8 mouse cellular contexts compared by ENCODE assay signal in the genomic region with DNA sequence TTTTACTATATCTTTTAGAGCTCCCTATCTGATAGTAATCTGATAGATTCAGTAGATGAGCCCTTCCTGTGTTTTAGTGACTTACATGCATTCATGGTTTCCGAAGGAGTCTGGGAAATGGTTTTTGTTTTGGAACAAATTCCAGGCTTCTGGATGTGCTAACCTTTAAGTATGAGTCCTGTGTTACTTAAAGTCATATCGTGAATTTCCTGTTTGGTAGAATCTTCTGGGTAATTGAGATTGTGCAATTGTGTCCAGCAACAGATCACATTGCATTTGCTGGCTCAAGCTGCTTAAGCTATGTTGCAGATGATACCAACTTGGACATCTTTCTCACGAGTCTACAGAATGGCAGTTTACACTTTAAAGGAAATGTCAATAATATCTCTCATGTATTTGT. TPM values are rescaled to one million over a fixed set of nuclear protein-coding genes. Genes with fewer than 3 reads are reported as not detected.
A peak's percentile ranks its signal among the peaks of the same experiment; 100 is the strongest.
DNase-seq lines count a peak whose midpoint lies in the region; ATAC-seq and TF ChIP-seq lines count a peak whose summit lies in the region.

No protein-coding gene starts in this region.

- H3K9ac ChIP-seq in liver, adult 2 months (ENCODE audit: low read depth, low read length): no peak overlapping the region
- peak overlapping the region; percentile 93 for H3K9ac ChIP-seq in embryonic facial prominence, embryonic 14.5 days (ENCODE audit: low read depth, low read length)
- H3K9ac ChIP-seq in neural tube, embryonic 14.5 days (replicated peaks; ENCODE audit: low read depth, low read length): peak overlapping the region; percentile 21; the same call in 1 of the 2 replicates

- H3K79me2 ChIP-seq in liver, adult 2 months (ENCODE audit: control insufficient read depth, insufficient read depth, low read length): peaks cover 23% of the 10 kb centered on the region

- no peak overlapping the region for H3K27ac ChIP-seq in liver, adult 2 months (replicated peaks; ENCODE audit: insufficient read depth, low read depth, low read length)
- H3K27ac ChIP-seq in embryonic facial prominence, embryonic 14.5 days (replicated peaks; ENCODE audit: low read depth, low read length): 0 out of 2 replicates have a peak overlapping the region, but pooled peaks have one; percentile 94
- H3K27ac ChIP-seq in limb, embryonic 10.5 days: peak overlapping the region; percentile 95; the same call in 1 of the 2 replicates
- H3K27ac ChIP-seq in neural tube, embryonic 14.5 days (ENCODE audit: low read depth, low read length): no peak overlapping the region

- TF ChIP-seq POLR2A in liver, adult 2 months (IDR thresholded peaks at IDR 0.05; ENCODE audit: extremely low read depth, insufficient read depth, low read length): no peak

- H3K4me2 ChIP-seq in embryonic facial prominence, embryonic 14.5 days (ENCODE audit: low read depth, low read length): peak overlapping the region; percentile 75
- H3K4me2 ChIP-seq in neural tube, embryonic 14.5 days (ENCODE audit: low read depth, low read length): peak overlapping the region; percentile 71

- no peaks in the 10 kb centered on the region for H3K36me3 ChIP-seq in liver, adult 2 months (ENCODE audit: control insufficient read depth, insufficient read depth, low read length)
- no peaks in the 10 kb centered on the region for H3K36me3 ChIP-seq in embryonic facial prominence, embryonic 14.5 days (ENCODE audit: control insufficient read depth, insufficient read depth, low read length)
- peaks cover 6% of the 10 kb centered on the region; the same call in 1 of the 2 replicates for H3K36me3 ChIP-seq in limb, embryonic 10.5 days
- H3K36me3 ChIP-seq in neural tube, embryonic 14.5 days (ENCODE audit: control insufficient read depth, insufficient read depth, low read length): no peaks in the 10 kb centered on the region

- ATAC-seq in embryonic facial prominence, embryonic 14.5 days (ENCODE audit: low read depth): no peak
- ATAC-seq in neural tube, embryonic 14.5 days (ENCODE audit: low read depth): no peak
- ATAC-seq in activated CD4-positive, CD25-positive, alpha-beta regulatory T cell, adult 4 months: no peak
- ATAC-seq in megakaryocyte-erythroid progenitor cell, adult 5-6 weeks (replicated peaks; ENCODE audit: low FRiP score, low TSS enrichment, poor library complexity, severe bottlenecking): no peak

- H3K9me3 ChIP-seq in embryonic facial prominence, embryonic 14.5 days (ENCODE audit: control insufficient read depth, low read length): no peaks in the 10 kb centered on the region
- no peaks in the 10 kb centered on the region for H3K9me3 ChIP-seq in limb, embryonic 10.5 days (replicated peaks)
- no peaks in the 10 kb centered on the region for H3K9me3 ChIP-seq in neural tube, embryonic 14.5 days (ENCODE audit: control insufficient read depth, low read length)

- DNase-seq in liver, adult 2 months (ENCODE audit: extremely low read depth, low read depth, low spot score): peak; percentile 88
- no peak for DNase-seq in liver
- no peak for DNase-seq in embryonic facial prominence, embryonic 14.5 days (ENCODE audit: low spot score)
- DNase-seq in limb, embryonic 10.5 days (ENCODE audit: low spot score): no peak
- no peak for DNase-seq in layer of hippocampus, postnatal 10 days (ENCODE audit: low spot score in 2 of 2)

- peaks cover 39% of the 10 kb centered on the region for H3K4me1 ChIP-seq in liver, adult 2 months (ENCODE audit: control insufficient read depth, insufficient read depth, low read length)
- H3K4me1 ChIP-seq in embryonic facial prominence, embryonic 14.5 days (ENCODE audit: control insufficient read depth, insufficient read depth, low read length): peaks cover 31% of the 10 kb centered on the region
- peaks cover 68% of the 10 kb centered on the region for H3K4me1 ChIP-seq in limb, embryonic 10.5 days
- H3K4me1 ChIP-seq in neural tube, embryonic 14.5 days (ENCODE audit: control insufficient read depth, insufficient read depth, low read length): peaks cover 26% of the 10 kb centered on the region

- peak overlapping the region; percentile 97; the same call in 1 of the 2 replicates for H3K4me3 ChIP-seq in liver, adult 2 months (ENCODE audit: insufficient read depth, low read depth, low read length)
- peak overlapping the region; percentile 99 for H3K4me3 ChIP-seq in embryonic facial prominence, embryonic 14.5 days (ENCODE audit: low read depth, low read length)
- peak overlapping the region; percentile 93 for H3K4me3 ChIP-seq in limb, embryonic 10.5 days
- H3K4me3 ChIP-seq in neural tube, embryonic 14.5 days (ENCODE audit: low read depth, low read length): peak overlapping the region; percentile 98

- under 1% methylated on average over 3 of the region's 3 CpGs for WGBS in liver, adult 2 months
- 22% methylated on average over 3 of the region's 3 CpGs for WGBS in embryonic facial prominence, embryonic 14.5 days
- WGBS in limb, embryonic 10.5 days: 75% methylated on average over 3 of the region's 3 CpGs
- 49% methylated on average over 3 of the region's 3 CpGs for WGBS in neural tube, embryonic 14.5 days

- no peak for TF ChIP-seq CTCF in liver, adult 2 months (IDR thresholded peaks at IDR 0.05; ENCODE audit: low read depth, low read length)

- H3K27me3 ChIP-seq in liver, adult 2 months (ENCODE audit: control insufficient read depth, insufficient read depth, low read length): no peaks in the 10 kb centered on the region
- peaks cover 10% of the 10 kb centered on the region; the same call in 1 of the 2 replicates for H3K27me3 ChIP-seq in embryonic facial prominence, embryonic 14.5 days (replicated peaks; ENCODE audit: control insufficient read depth, insufficient read depth, low read length)
- H3K27me3 ChIP-seq in limb, embryonic 10.5 days (ENCODE audit: low read depth, poor library complexity, severe bottlenecking): peaks cover 16% of the 10 kb centered on the region
- no peaks in the 10 kb centered on the region for H3K27me3 ChIP-seq in neural tube, embryonic 14.5 days (ENCODE audit: control insufficient read depth, insufficient read depth, low read length)

RNA-seq across cellular contexts. Expression of a gene that starts 2.0 kb away (rescaled TPM):
- total RNA-seq in liver, adult 2 months (2014; rRNA removed): 37.7 and 50.8 TPM in 2 replicates
- polyA plus RNA-seq in liver, adult 2 months (2012; rRNA removed): 51.6 and 55.3 TPM in 2 replicates
- polyA plus RNA-seq in embryonic facial prominence, embryonic 14.5 days (2014; fragmentation: Nextera tagmentation; extraction: Ambion mirVana): 51.8 and 52.8 TPM in 2 replicates
- 47.5 and 50.7 TPM in 2 replicates for polyA plus RNA-seq in limb, embryonic 10.5 days (2016; fragmentation: Nextera tagmentation; extraction: Ambion mirVana)
- 30.0 and 35.6 TPM in 2 replicates for polyA plus RNA-seq in neural tube, embryonic 14.5 days (2014; fragmentation: Nextera tagmentation; extraction: Ambion mirVana)
- 10 to 100 TPM; 55.4 to 60.4 TPM for total RNA-seq in layer of hippocampus, postnatal 10 days (2021)
- 10 to 100 TPM; 17.5 to 22.4 TPM for polyA plus RNA-seq in activated CD4-positive, CD25-positive, alpha-beta regulatory T cell, adult 4 months (2017; shearing (Covaris generic))
- total RNA-seq in megakaryocyte-erythroid progenitor cell, adult 5-6 weeks (2014; fragmentation: Nextera tagmentation): 93.9 and 100 TPM in 2 replicates
- total RNA-seq in megakaryocyte-erythroid progenitor cell, adult 5-6 weeks (2017): 54.0 and 87.6 TPM in 2 replicates

RNA-seq across cellular contexts. Expression of a gene that starts 3.1 kb away (rescaled TPM):
- total RNA-seq in liver, adult 2 months (2014; rRNA removed): not detected in 2 replicates
- polyA plus RNA-seq in liver, adult 2 months (2012; rRNA removed): 0.04 and 0.11 TPM in 2 replicates
- polyA plus RNA-seq in embryonic facial prominence, embryonic 14.5 days (2014; fragmentation: Nextera tagmentation; extraction: Ambion mirVana): 0.58 and 0.90 TPM in 2 replicates
- polyA plus RNA-seq in limb, embryonic 10.5 days (2016; fragmentation: Nextera tagmentation; extraction: Ambion mirVana): 0.49 TPM in 1 of 2 replicates, not detected in the other
- polyA plus RNA-seq in neural tube, embryonic 14.5 days (2014; fragmentation: Nextera tagmentation; extraction: Ambion mirVana): 1.9 and 3.0 TPM in 2 replicates
- 1 to 10 TPM; 7.4 to 9.0 TPM for total RNA-seq in layer of hippocampus, postnatal 10 days (2021)
- polyA plus RNA-seq in activated CD4-positive, CD25-positive, alpha-beta regulatory T cell, adult 4 months (2017; shearing (Covaris generic)): not detected
- total RNA-seq in megakaryocyte-erythroid progenitor cell, adult 5-6 weeks (2014; fragmentation: Nextera tagmentation): 1.9 and 3.7 TPM in 2 replicates
- 1.2 TPM in 1 of 2 replicates, not detected in the other for total RNA-seq in megakaryocyte-erythroid progenitor cell, adult 5-6 weeks (2017)

RNA-seq across cellular contexts. Expression of a gene that starts 32.8 kb away (rescaled TPM):
- 2.3 and 2.8 TPM in 2 replicates for total RNA-seq in liver, adult 2 months (2014; rRNA removed)
- not detected in 2 replicates for polyA plus RNA-seq in liver, adult 2 months (2012; rRNA removed)
- 1.5 and 2.1 TPM in 2 replicates for polyA plus RNA-seq in embryonic facial prominence, embryonic 14.5 days (2014; fragmentation: Nextera tagmentation; extraction: Ambion mirVana)
- polyA plus RNA-seq in limb, embryonic 10.5 days (2016; fragmentation: Nextera tagmentation; extraction: Ambion mirVana): 3.9 and 4.0 TPM in 2 replicates
- polyA plus RNA-seq in neural tube, embryonic 14.5 days (2014; fragmentation: Nextera tagmentation; extraction: Ambion mirVana): 2.3 and 2.8 TPM in 2 replicates
- 1 to 10 TPM; 1.9 to 2.4 TPM for total RNA-seq in layer of hippocampus, postnatal 10 days (2021)
- polyA plus RNA-seq in activated CD4-positive, CD25-positive, alpha-beta regulatory T cell, adult 4 months (2017; shearing (Covaris generic)): 1 to 10 TPM; 4.1 to 7.7 TPM
- total RNA-seq in megakaryocyte-erythroid progenitor cell, adult 5-6 weeks (2014; fragmentation: Nextera tagmentation): 8.7 and 12.8 TPM in 2 replicates
- total RNA-seq in megakaryocyte-erythroid progenitor cell, adult 5-6 weeks (2017): not detected in 2 replicates

Comparison
In these comparisons a context has a peak if more than half of its experiments do, and no peak if none do; other contexts are left out.
1. H3K27ac ChIP-seq: peak in embryonic facial prominence, embryonic 14.5 days (single experiment) and limb, embryonic 10.5 days (single experiment); none in liver, adult 2 months (single experiment) and neural tube, embryonic 14.5 days (single experiment).
2. Peak in every context shown above with its lines, with median percentiles within 50 percentile points of each other: H3K4me3 ChIP-seq.